Mouse (Mus musculus) intestine, postnatal 0 days (tissue): Measurements from ENCODE around the gene Fam243. TPM values are rescaled to one million over a fixed set of nuclear protein-coding genes. Genes with fewer than 3 reads are reported as not detected.
A peak's percentile ranks its signal among the peaks of the same experiment; 100 is the strongest.

ENCODE experiments used
- ATAC-seq: fragments of 200-750 bp; cut with Nextera tagmentation; 2 replicates; pipeline ENCODE4 v1.8.0; 2017; ENCODE audit warnings: mild to moderate bottlenecking, moderate TSS enrichment, moderate library complexity
- H3K27ac ChIP-seq: fragments of 300-500 bp; sonication (generic); 2 replicates; pipeline ENCODE4 v1.5.1; 2014; ENCODE audit warnings: mild to moderate bottlenecking, low read depth, low read length, moderate library complexity
- H3K27me3 ChIP-seq: fragments of 300-500 bp; sonication (generic); replicated peaks from 2 replicates; pipeline ENCODE4 v1.6.1; 2014; ENCODE audit warnings: low read length, mixed read lengths; ENCODE audit not compliant: control insufficient read depth, insufficient read depth
- H3K36me3 ChIP-seq: fragments of 300-500 bp; sonication (generic); 2 replicates; pipeline ENCODE4 v1.6.1; 2014; ENCODE audit warnings: mild to moderate bottlenecking, moderate library complexity; ENCODE audit not compliant: control insufficient read depth, insufficient read depth
- H3K4me1 ChIP-seq: fragments of 300-500 bp; sonication (generic); replicated peaks from 2 replicates; pipeline ENCODE4 v1.6.1; 2014; ENCODE audit warnings: antibody characterized with exemption, low read length, mixed read lengths; ENCODE audit not compliant: control insufficient read depth, insufficient read depth
- H3K4me2 ChIP-seq: fragments of 300-500 bp; sonication (generic); replicated peaks from 2 replicates; pipeline ENCODE4 v1.6.1; 2014; ENCODE audit warnings: low read depth, mild to moderate bottlenecking, moderate library complexity
- H3K4me3 ChIP-seq: fragments of 300-500 bp; sonication (generic); 2 replicates; pipeline ENCODE4 v1.5.1; 2014; ENCODE audit warnings: low read depth, low read length
- H3K9ac ChIP-seq: fragments of 300-500 bp; sonication (generic); 2 replicates; pipeline ENCODE4 v1.6.1; 2014; ENCODE audit warnings: mild to moderate bottlenecking, low read depth, low read length
- H3K9me3 ChIP-seq: fragments of 300-500 bp; sonication (generic); 2 replicates; pipeline ENCODE4 v1.6.1; 2016; ENCODE audit warnings: mixed run types; ENCODE audit not compliant: control insufficient read depth
- CTCF ChIP-seq: sonication (generic); IDR thresholded peaks from 2 replicates; pipeline ENCODE4 v1.5.1; 2016; ENCODE audit warnings: low read depth, mild to moderate bottlenecking, control low read depth, antibody characterized with exemption, moderate library complexity
- WGBS: fragments of 180-500 bp; shearing (Covaris S2); extraction: QIAGEN DNeasy Blood & Tissue Kit; methylation state at CpG from one replicate; pipeline ENCODE4 v1.1.7; 2014; 5-methylcytosine and 5-hydroxymethylcytosine counted together
- polyA plus RNA-seq: library from polyadenylated mRNA; unstranded; fragments of >200 nt; fragmentation: Nextera tagmentation; extraction: Ambion mirVana; gene quantifications from 2 replicates; pipeline ENCODE4 v1.2.1, GENCODE M21; 2015

Gene Fam243
- polyA plus RNA-seq, 1 experiment from 2014 or later = not detected

DNA sequence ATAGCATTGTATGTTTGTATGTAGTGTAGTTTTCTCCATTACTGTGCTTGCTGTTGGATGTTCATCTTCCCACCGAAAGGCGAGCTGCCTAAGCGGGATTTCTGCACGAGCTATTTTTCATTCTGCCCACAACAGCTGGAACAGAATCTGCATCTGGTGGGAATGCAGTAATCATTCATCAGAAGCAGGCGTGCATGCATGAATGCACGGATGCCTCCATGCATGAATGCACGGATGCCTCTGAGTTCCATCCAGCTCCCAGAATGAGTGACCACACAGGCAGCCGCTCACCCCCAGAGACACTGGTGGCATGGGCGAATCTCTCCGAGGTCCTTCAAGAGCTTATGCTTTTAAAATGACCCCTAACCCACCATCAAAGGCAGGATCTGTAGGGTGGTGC lies 36.3 kb upstream of the Fam243 start:
- H3K9ac ChIP-seq = no peak overlapping the region
- no peaks in the 10 kb centered on the region for H3K9me3 ChIP-seq
- no peak overlapping the region for H3K4me3 ChIP-seq
- TF ChIP-seq CTCF = no peak
- H3K27ac ChIP-seq = no peak overlapping the region
- no peaks in the 10 kb centered on the region; the same call in 1 of the 2 replicates for H3K4me1 ChIP-seq
- H3K27me3 ChIP-seq = 0 out of 2 replicates have a peak, but pooled peaks cover 3% of the 10 kb centered on the region
- no peaks in the 10 kb centered on the region for H3K36me3 ChIP-seq
- 87% methylated on average over 10 of the region's 10 CpGs for WGBS
- no peak overlapping the region for H3K4me2 ChIP-seq
- no peak for ATAC-seq

DNA sequence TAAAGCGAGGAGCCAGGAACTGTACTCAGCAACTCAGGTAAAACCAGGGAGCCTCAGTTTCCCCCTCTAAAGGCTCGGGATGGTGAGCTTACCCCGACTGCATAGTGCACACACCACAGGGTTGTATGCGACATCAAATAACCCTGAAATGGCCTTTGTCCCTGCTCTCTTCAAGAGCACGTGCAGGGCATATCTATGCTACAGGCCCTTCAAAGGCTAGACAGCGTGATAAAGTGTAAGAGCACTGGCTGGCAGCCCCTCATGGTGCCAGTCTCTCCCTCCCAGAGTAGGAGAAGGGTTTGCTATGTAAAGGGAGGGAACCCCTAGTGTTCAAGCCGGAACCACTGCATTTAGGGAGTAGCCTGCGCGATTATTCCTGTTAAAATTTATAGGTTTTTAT lies 35.8 kb upstream of the Fam243 start:
- no peaks in the 10 kb centered on the region for H3K9me3 ChIP-seq
- no peaks in the 10 kb centered on the region for H3K36me3 ChIP-seq
- H3K4me2 ChIP-seq = no peak overlapping the region
- H3K4me1 ChIP-seq = no peaks in the 10 kb centered on the region; the same call in 1 of the 2 replicates
- 69% methylated on average over 9 of the region's 9 CpGs for WGBS
- H3K9ac ChIP-seq = no peak overlapping the region
- 0 out of 2 replicates have a peak, but pooled peaks cover 3% of the 10 kb centered on the region for H3K27me3 ChIP-seq
- no peak for ATAC-seq
- no peak overlapping the region for H3K27ac ChIP-seq
- no peak overlapping the region for H3K4me3 ChIP-seq
- TF ChIP-seq CTCF = no peak

DNA sequence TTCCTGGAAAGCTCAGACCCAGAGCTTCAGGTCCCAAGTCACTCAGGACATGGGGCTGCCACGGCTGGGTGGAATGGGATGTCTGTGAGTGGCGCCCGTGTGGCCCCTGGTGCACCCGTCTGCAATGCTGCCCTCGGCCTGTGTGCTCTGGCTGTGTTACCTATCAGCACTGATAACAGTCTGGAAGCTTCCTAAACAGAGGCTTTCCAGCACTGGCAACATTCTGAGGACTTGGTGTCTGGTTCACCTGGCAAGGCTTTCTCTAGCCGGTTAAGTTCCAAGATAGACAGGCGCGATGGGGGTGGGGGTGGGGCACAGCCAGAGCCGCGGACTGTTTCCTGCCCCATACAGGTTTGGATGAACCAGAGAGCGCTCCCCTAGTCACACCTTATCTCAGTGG lies 34.7 kb upstream of the Fam243 start:
- Histone ChIP-seq H3K4me2 (no peak overlapping the region), H3K4me3 (no peak overlapping the region), H3K9me3 (no peaks in the 10 kb centered on the region), H3K27ac (no peak overlapping the region), H3K36me3 (no peaks in the 10 kb centered on the region), H3K27me3 (0 out of 2 replicates have a peak, but pooled peaks cover 3% of the 10 kb centered on the region), H3K9ac (no peak overlapping the region), H3K4me1 (no peaks in the 10 kb centered on the region; the same call in 1 of the 2 replicates)
- WGBS = 65% methylated on average over 11 of the region's 11 CpGs
- no peak for TF ChIP-seq CTCF
- ATAC-seq = no peak

DNA sequence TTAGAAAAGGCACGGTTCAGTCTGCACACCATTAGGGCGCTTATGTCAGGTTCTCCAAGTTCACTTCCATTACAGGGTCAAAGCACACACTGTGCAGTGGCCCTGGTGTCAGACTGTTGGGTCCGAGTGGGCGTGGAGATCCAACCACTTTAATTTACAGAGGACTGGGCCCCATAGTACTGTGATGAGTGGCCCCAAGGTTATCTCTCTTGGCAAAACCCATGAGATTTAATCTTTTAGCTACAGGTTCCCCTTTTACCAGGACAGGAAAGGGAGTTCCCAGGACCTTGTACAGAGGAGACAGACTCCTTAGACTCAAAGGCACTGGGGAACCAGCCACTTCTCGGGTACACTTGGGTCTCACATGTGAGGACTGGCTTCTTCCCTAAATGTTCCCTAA lies 34.1 kb upstream of the Fam243 start:
- Histone ChIP-seq H3K4me1 (no peaks in the 10 kb centered on the region; the same call in 1 of the 2 replicates), H3K27ac (no peak overlapping the region), H3K4me2 (no peak overlapping the region), H3K4me3 (no peak overlapping the region), H3K9me3 (no peaks in the 10 kb centered on the region), H3K36me3 (no peaks in the 10 kb centered on the region), H3K27me3 (0 out of 2 replicates have a peak, but pooled peaks cover 3% of the 10 kb centered on the region), H3K9ac (no peak overlapping the region)
- TF ChIP-seq CTCF = no peak
- ATAC-seq = no peak
- WGBS = 51% methylated on average over 5 of the region's 5 CpGs

DNA sequence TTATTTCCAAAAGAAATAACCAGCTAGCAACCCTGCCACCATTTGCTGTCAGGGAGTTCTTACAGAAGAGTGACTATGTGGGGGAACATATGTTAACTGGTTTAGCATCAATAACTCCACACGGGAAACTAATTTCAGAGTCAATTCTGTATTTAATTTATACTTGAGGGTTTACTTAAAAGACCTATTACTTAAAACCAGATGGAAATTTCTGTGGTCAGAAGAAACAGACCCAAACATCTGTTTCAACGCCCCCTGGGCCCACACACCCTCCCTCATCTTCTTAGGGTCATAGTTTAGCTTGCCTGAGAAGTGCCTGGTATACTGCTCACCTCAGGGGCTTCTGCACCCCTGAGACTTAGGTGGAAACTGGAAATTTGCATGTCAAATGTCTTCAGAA lies 32.7 kb upstream of the Fam243 start:
- H3K27ac ChIP-seq = no peak overlapping the region
- no peak for ATAC-seq
- H3K4me1 ChIP-seq = no peaks in the 10 kb centered on the region; the same call in 1 of the 2 replicates
- no peak overlapping the region for H3K4me2 ChIP-seq
- no peak overlapping the region for H3K9ac ChIP-seq
- H3K4me3 ChIP-seq = no peak overlapping the region
- H3K27me3 ChIP-seq = 0 out of 2 replicates have a peak, but pooled peaks cover 3% of the 10 kb centered on the region
- no peaks in the 10 kb centered on the region for H3K9me3 ChIP-seq
- 72% methylated on average over 2 of the region's 2 CpGs for WGBS
- no peaks in the 10 kb centered on the region for H3K36me3 ChIP-seq
- TF ChIP-seq CTCF = no peak

DNA sequence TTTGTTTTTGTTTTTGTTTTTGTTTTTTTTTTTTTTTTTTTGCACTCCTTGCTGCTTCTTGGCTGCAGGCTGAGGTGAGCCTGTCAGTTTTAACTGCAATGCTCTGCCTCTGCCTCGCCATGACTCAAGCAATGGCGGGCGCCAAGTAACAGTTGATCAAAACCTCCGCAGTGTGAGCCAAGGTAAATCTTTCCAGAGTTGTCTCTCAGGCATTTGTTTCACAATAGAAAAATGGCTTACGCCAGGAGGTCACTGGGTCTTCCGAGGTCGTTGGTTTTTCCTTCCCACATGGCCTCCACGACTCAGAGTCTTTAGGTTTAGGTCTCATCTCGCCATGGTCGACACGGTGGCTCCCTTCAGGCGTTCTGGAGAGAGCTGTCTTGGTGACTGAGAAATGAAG lies 32.1 kb upstream of the Fam243 start:
- no peak for TF ChIP-seq CTCF
- H3K36me3 ChIP-seq = no peaks in the 10 kb centered on the region
- no peak for ATAC-seq

DNA sequence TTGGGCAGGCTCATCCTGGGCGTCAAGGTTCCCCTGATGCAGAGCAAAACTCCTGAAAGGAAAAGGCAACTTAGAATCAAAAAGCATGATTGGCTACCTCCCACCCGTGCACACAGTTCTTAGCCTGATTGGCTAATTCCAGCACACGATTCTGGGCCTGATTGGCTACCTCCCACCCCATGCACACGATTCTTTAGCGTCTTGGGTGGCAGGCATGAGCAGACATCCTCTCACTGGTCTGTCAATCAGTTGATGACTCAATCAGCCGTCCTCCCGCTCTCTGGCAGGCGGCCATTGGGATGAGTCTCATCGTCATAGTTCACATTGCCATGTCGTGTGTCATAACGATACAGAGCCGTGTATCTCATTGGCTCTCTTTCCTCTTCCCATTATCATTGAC lies 27.7 kb upstream of the Fam243 start:
- Histone ChIP-seq H3K4me3 (no peak overlapping the region), H3K9ac (no peak overlapping the region), H3K27me3 (no peaks in the 10 kb centered on the region), H3K4me2 (no peak overlapping the region), H3K36me3 (no peaks in the 10 kb centered on the region), H3K27ac (no peak overlapping the region), H3K4me1 (no peaks in the 10 kb centered on the region), H3K9me3 (no peaks in the 10 kb centered on the region)
- TF ChIP-seq CTCF = no peak
- ATAC-seq = 0 out of 2 replicates have a peak, but pooled peaks have one; percentile 5
- 75% methylated on average over 12 of the region's 12 CpGs for WGBS

More for the DNA sequence above, 32.1 kb upstream of the Fam243 start:
- Histone ChIP-seq H3K4me1 (no peaks in the 10 kb centered on the region; the same call in 1 of the 2 replicates), H3K27me3 (no peaks in the 10 kb centered on the region), H3K27ac (no peak overlapping the region), H3K9ac (no peak overlapping the region), H3K9me3 (no peaks in the 10 kb centered on the region), H3K4me2 (no peak overlapping the region), H3K4me3 (no peak overlapping the region)
- 92% methylated on average over 12 of the region's 12 CpGs for WGBS
